Mouse (Mus musculus): ENCODE results near the gene Nup214.

GRCm38 (mm10) chr2:31990961-31991360 lies 16.7 kb downstream of the Nup214 start:
- no peak for TF ChIP-seq CTCF (IDR thresholded peaks at IDR 0.05; ENCODE audit: borderline replicate concordance, insufficient read depth, low read depth, low read length)
- TF ChIP-seq POLR2A (IDR thresholded peaks at IDR 0.05; ENCODE audit: borderline replicate concordance, insufficient read depth, low read length) = no peak
